Mouse (Mus musculus): ENCODE results near the gene Fbxl14. TPM values are rescaled to one million over a fixed set of nuclear protein-coding genes. Genes with fewer than 3 reads are reported as not detected.
"Not testable (repeated sequence)": the region's sequence is repeated elsewhere in the genome, so short reads cannot be mapped to it uniquely, and the experiment has no call there.

The Fbxl14 gene
- 3.0 and 4.4 TPM in 2 replicates for polyA plus RNA-seq (2014; fragmentation: Nextera tagmentation; extraction: Ambion mirVana)

GRCm38 (mm10) chr6:119479343-119479875 is at the start of gene Fbxl14:
Gene Fbxl14 (plus strand): TSS chr6:119479668.
- Histone ChIP-seq H3K9ac (ENCODE audit: low read length) (peak within 1 kb of the TSS; percentile 82), H3K27me3 (ENCODE audit: control insufficient read depth, insufficient read depth, low read length) (no peaks in the 10 kb centered on the region), H3K4me1 (ENCODE audit: control insufficient read depth in 2 of 2, insufficient read depth in 2 of 2, low read length in 2 of 2) (peaks cover 10 to 31% of the 10 kb centered on the region in 2 experiments), H3K4me2 (ENCODE audit: low read length) (peak within 1 kb of the TSS; percentile 97), H3K27ac (replicated peaks in 1 of 2; ENCODE audit: control insufficient read depth in 1 of 2, insufficient read depth in 1 of 2, low read depth in 2 of 2, low read length in 2 of 2) (peak within 1 kb of the TSS; percentile 96 to 98), H3K9me3 (ENCODE audit: control insufficient read depth, low read length) (no peaks in the 10 kb centered on the region), H3K4me3 (ENCODE audit: control insufficient read depth in 1 of 2, insufficient read depth in 1 of 2, low read depth in 1 of 2, low read length in 2 of 2) (peak within 1 kb of the TSS; percentile 81 to 86), H3K36me3 (ENCODE audit: control insufficient read depth, insufficient read depth, low read length) (peaks cover 10% of the 10 kb centered on the region)
- ATAC-seq (ENCODE audit: insufficient number of reproducible peaks, insufficient read depth, low FRiP score, low read depth) = peak; percentile 83
- WGBS = under 1% methylated on average over 44 of the region's 101 CpGs

DNA sequence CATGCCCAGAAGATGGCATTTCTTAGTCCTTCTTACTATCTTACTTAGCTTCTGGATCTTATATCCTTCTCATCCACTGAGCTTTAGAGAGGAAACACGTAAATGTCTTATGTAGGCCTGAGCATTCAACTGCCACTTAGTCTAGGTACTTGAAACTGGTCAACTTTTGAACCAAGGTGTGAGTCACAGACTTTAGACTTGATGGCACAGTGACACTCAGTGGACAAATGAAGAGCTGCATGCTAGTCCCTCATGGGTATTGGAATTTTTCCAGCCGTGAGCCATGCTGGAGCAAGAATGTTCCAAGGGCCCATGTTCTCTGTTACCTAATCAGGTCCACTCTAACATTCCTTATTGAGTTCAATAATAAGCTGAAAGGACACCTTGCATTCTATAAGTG is 49.0 kb upstream of the Fbxl14 start:
- 21% methylated on average over 2 of the region's 2 CpGs for WGBS
- H3K4me3 ChIP-seq (ENCODE audit: control insufficient read depth in 1 of 2, insufficient read depth in 1 of 2, low read depth in 1 of 2, low read length in 2 of 2) = no peak overlapping the region
- H3K4me1 ChIP-seq (ENCODE audit: control insufficient read depth in 2 of 2, insufficient read depth in 2 of 2, low read length in 2 of 2) = no peaks in the 10 kb centered on the region; a peak in 1 of 4 replicates
- H3K9me3 ChIP-seq (ENCODE audit: control insufficient read depth, low read length) = 0 out of 2 replicates have a peak, but pooled peaks cover 4% of the 10 kb centered on the region
- no peak overlapping the region for H3K4me2 ChIP-seq (ENCODE audit: low read length)
- H3K9ac ChIP-seq (ENCODE audit: low read length) = no peak overlapping the region
- ATAC-seq (ENCODE audit: insufficient number of reproducible peaks, insufficient read depth, low FRiP score, low read depth) = 0 out of 2 replicates have a peak, but pooled peaks have one; percentile 31
- no peaks in the 10 kb centered on the region for H3K27me3 ChIP-seq (ENCODE audit: control insufficient read depth, insufficient read depth, low read length)
- no peaks in the 10 kb centered on the region for H3K36me3 ChIP-seq (ENCODE audit: control insufficient read depth, insufficient read depth, low read length)
- H3K27ac ChIP-seq (replicated peaks in 1 of 2; ENCODE audit: control insufficient read depth in 1 of 2, insufficient read depth in 1 of 2, low read depth in 2 of 2, low read length in 2 of 2) = no peak overlapping the region

GRCm38 (mm10) chr6:119431751-119432324 is 47.6 kb upstream of the Fbxl14 start:
- H3K27me3 ChIP-seq (ENCODE audit: control insufficient read depth, insufficient read depth, low read length) = no peaks in the 10 kb centered on the region
- H3K9me3 ChIP-seq (ENCODE audit: control insufficient read depth, low read length) = 0 out of 2 replicates have a peak, but pooled peaks cover 4% of the 10 kb centered on the region
- ATAC-seq (ENCODE audit: insufficient number of reproducible peaks, insufficient read depth, low FRiP score, low read depth) = no peak
- H3K4me2 ChIP-seq (ENCODE audit: low read length) = no peak overlapping the region
- no peaks in the 10 kb centered on the region for H3K36me3 ChIP-seq (ENCODE audit: control insufficient read depth, insufficient read depth, low read length)
- H3K4me3 ChIP-seq (ENCODE audit: control insufficient read depth in 1 of 2, insufficient read depth in 1 of 2, low read depth in 1 of 2, low read length in 2 of 2) = no peak overlapping the region
- no peak overlapping the region for H3K27ac ChIP-seq (replicated peaks in 1 of 2; ENCODE audit: control insufficient read depth in 1 of 2, insufficient read depth in 1 of 2, low read depth in 2 of 2, low read length in 2 of 2)
- H3K9ac ChIP-seq (ENCODE audit: low read length) = no peak overlapping the region
- no peaks in the 10 kb centered on the region; a peak in 1 of 4 replicates for H3K4me1 ChIP-seq (ENCODE audit: control insufficient read depth in 2 of 2, insufficient read depth in 2 of 2, low read length in 2 of 2)
- WGBS = 58% methylated on average over 6 of the region's 6 CpGs

GRCm38 (mm10) chr6:119434394-119434793 is 45.1 kb upstream of the Fbxl14 start:
- 83% methylated on average over 4 of the region's 4 CpGs for WGBS
- no peaks in the 10 kb centered on the region for H3K9me3 ChIP-seq (ENCODE audit: control insufficient read depth, low read length)
- no peak overlapping the region for H3K27ac ChIP-seq (replicated peaks in 1 of 2; ENCODE audit: control insufficient read depth in 1 of 2, insufficient read depth in 1 of 2, low read depth in 2 of 2, low read length in 2 of 2)
- no peak overlapping the region for H3K9ac ChIP-seq (ENCODE audit: low read length)
- no peaks in the 10 kb centered on the region for H3K36me3 ChIP-seq (ENCODE audit: control insufficient read depth, insufficient read depth, low read length)
- peaks cover 9 to 10% of the 10 kb centered on the region in 2 experiments for H3K4me1 ChIP-seq (ENCODE audit: control insufficient read depth in 2 of 2, insufficient read depth in 2 of 2, low read length in 2 of 2)
- no peak overlapping the region for H3K4me3 ChIP-seq (ENCODE audit: control insufficient read depth in 1 of 2, insufficient read depth in 1 of 2, low read depth in 1 of 2, low read length in 2 of 2)
- H3K4me2 ChIP-seq (ENCODE audit: low read length) = no peak overlapping the region
- no peaks in the 10 kb centered on the region for H3K27me3 ChIP-seq (ENCODE audit: control insufficient read depth, insufficient read depth, low read length)
- ATAC-seq (ENCODE audit: insufficient number of reproducible peaks, insufficient read depth, low FRiP score, low read depth) = no peak

DNA sequence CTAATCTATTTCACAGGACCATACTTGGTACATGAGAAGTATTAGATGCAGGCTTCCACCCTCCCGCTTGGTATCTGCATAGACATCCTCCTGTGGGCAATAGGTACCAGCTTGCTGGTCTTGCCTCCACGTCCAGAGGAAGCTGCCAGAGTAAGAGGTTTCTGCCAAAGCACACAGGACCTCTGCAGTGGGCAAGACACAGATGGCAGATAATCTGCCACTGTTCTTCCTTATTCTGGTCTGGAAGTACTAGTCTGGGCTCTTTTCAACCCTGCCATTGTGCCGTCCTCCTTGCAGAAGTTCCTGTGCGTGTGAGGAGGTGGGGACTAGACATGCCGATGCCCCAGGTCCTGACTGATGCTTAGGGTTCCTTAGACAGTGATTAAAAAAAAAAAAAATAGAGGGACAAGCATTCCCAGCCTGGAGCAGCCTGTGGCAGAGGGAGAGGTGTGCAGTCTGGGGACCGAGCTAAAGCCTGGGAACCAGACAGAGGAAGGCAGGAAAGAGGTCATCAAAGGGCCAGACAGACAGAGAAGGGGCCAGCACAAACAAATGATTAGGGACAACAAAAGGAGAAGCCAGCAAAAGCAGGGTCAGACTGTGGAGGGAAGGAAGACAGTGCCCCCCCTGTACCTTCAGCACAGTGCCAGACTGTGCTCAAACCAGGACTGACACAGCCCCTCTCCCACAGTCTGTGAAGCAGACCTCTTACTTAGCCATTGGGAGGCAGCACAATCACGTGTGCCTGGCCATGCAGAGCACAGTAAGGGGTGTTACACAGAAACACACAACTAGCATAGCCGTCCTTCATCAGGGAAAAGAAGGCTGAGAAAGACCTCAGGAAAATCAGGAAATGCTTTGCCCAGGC is 41.3 kb upstream of the Fbxl14 start:
- Histone ChIP-seq H3K9me3 (ENCODE audit: control insufficient read depth, low read length) (no peaks in the 10 kb centered on the region), H3K36me3 (ENCODE audit: control insufficient read depth, insufficient read depth, low read length) (no peaks in the 10 kb centered on the region), H3K9ac (ENCODE audit: low read length) (no peak overlapping the region), H3K4me2 (ENCODE audit: low read length) (no peak overlapping the region), H3K27ac (replicated peaks in 1 of 2; ENCODE audit: control insufficient read depth in 1 of 2, insufficient read depth in 1 of 2, low read depth in 2 of 2, low read length in 2 of 2) (no peak overlapping the region), H3K27me3 (ENCODE audit: control insufficient read depth, insufficient read depth, low read length) (no peaks in the 10 kb centered on the region), H3K4me1 (ENCODE audit: control insufficient read depth in 2 of 2, insufficient read depth in 2 of 2, low read length in 2 of 2) (peaks cover 9 to 10% of the 10 kb centered on the region in 2 experiments), H3K4me3 (ENCODE audit: control insufficient read depth in 1 of 2, insufficient read depth in 1 of 2, low read depth in 1 of 2, low read length in 2 of 2) (no peak overlapping the region)
- 52% methylated on average over 8 of the region's 8 CpGs for WGBS
- peak; percentile 65 for ATAC-seq (ENCODE audit: insufficient number of reproducible peaks, insufficient read depth, low FRiP score, low read depth)

DNA sequence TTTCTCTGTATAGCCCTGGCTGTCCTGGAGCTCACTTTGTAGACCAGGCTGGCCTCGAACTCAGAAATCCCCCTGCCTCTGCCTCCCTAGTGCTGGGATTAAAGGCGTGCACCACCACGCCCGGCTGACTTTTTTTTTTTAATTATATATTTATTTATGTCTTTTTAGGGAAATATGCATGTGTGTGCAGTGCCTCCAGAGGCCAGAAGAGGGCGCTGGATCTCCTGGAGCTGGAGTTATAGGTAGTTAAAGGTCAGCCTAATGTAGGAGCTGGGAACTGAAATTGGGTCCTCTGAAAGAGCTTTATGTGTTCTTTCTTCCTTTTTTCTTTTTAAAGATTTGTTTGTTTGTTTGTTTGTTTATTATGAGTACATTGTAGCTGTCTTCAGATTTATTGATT is 36.7 kb upstream of the Fbxl14 start:
- H3K27me3 ChIP-seq (ENCODE audit: control insufficient read depth, insufficient read depth, low read length); H3K9ac ChIP-seq (ENCODE audit: low read length); H3K36me3 ChIP-seq (ENCODE audit: control insufficient read depth, insufficient read depth, low read length); H3K9me3 ChIP-seq (ENCODE audit: control insufficient read depth, low read length); H3K4me2 ChIP-seq (ENCODE audit: low read length); H3K27ac ChIP-seq (replicated peaks in 1 of 2; ENCODE audit: control insufficient read depth in 1 of 2, insufficient read depth in 1 of 2, low read depth in 2 of 2, low read length in 2 of 2); H3K4me3 ChIP-seq (ENCODE audit: control insufficient read depth in 1 of 2, insufficient read depth in 1 of 2, low read depth in 1 of 2, low read length in 2 of 2); ATAC-seq (ENCODE audit: insufficient number of reproducible peaks, insufficient read depth, low FRiP score, low read depth): not testable (repeated sequence)
- H3K4me1 ChIP-seq (ENCODE audit: control insufficient read depth in 2 of 2, insufficient read depth in 2 of 2, low read length in 2 of 2) = peaks cover 9 to 10% of the 10 kb centered on the region in 2 experiments
- WGBS = 78% methylated on average over 5 of the region's 5 CpGs

DNA sequence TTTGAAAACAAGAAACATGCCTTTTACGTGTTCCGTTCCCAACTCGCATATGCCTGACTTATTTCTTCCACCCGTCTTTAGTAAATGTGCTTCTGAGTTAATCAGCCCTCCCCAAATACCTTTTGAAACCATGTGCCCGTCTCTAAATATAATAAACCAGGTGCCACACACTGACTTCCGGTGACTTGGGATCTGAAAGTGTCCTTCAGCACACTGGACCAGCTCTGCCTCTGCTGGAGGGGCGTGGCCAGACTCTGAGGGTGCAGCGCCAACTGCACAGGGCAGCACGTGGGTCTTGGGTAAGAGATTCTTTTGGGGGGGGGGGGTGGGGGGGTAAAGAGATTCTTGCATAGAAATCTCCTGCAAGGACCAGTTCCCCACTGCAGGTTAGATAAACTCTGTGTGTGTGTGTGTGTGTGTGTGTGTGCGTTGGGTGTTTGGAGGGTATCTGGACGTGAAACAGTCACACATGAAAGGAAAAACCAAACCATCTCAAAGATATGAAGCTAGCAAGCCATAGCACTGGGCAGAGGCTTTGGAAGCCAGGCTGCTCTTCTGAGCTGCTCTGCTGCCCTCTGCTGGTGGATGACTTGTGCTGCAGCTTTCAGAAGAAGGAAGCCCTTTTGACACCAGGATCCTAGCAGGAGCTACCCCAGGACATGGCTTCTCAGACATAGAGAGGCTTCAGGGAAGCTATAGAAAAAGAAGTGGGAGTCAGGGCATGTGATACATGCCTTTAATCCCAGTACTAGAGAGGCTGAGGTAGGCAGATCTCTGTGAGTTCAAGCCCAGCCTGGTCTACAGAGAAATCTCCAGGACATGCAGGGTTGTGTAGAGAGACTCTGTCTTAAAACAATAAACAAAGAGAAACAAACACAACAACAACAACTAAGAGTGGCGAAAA is 35.5 kb upstream of the Fbxl14 start:
- ATAC-seq (ENCODE audit: insufficient number of reproducible peaks, insufficient read depth, low FRiP score, low read depth) = 0 out of 2 replicates have a peak, but pooled peaks have one; percentile 44
- H3K4me3 ChIP-seq (ENCODE audit: control insufficient read depth in 1 of 2, insufficient read depth in 1 of 2, low read depth in 1 of 2, low read length in 2 of 2) = no peak overlapping the region; a peak in 1 of 4 replicates
- no peaks in the 10 kb centered on the region for H3K36me3 ChIP-seq (ENCODE audit: control insufficient read depth, insufficient read depth, low read length)
- H3K4me1 ChIP-seq (ENCODE audit: control insufficient read depth in 2 of 2, insufficient read depth in 2 of 2, low read length in 2 of 2) = peaks cover under 1 to 5% of the 10 kb centered on the region in 2 experiments; a peak in 3 of 4 replicates
- H3K9me3 ChIP-seq (ENCODE audit: control insufficient read depth, low read length) = no peaks in the 10 kb centered on the region
- H3K4me2 ChIP-seq (ENCODE audit: low read length) = peak overlapping the region; percentile 50
- peak overlapping the region; percentile 58 to 60 for H3K27ac ChIP-seq (replicated peaks in 1 of 2; ENCODE audit: control insufficient read depth in 1 of 2, insufficient read depth in 1 of 2, low read depth in 2 of 2, low read length in 2 of 2)
- no peak overlapping the region for H3K9ac ChIP-seq (ENCODE audit: low read length)
- 24% methylated on average over 12 of the region's 12 CpGs for WGBS
- H3K27me3 ChIP-seq (ENCODE audit: control insufficient read depth, insufficient read depth, low read length) = no peaks in the 10 kb centered on the region

Measured in heart, embryonic 14.5 days (tissue).